Mouse (Mus musculus) thymus, adult 2 months (tissue): ENCODE results near the gene Nrxn2.

Source experiments
- CTCF ChIP-seq: fragments of 200-500 bp; IDR thresholded peaks from 2 replicates; pipeline ENCODE4 v1.5.1; 2012; ENCODE audit warnings: mild to moderate bottlenecking, control low read depth, low read length, moderate library complexity, borderline replicate concordance; ENCODE audit not compliant: control insufficient read depth, poor library complexity, insufficient read depth; ENCODE audit errors: extremely low read depth
- POLR2A ChIP-seq: fragments of 200-500 bp; IDR thresholded peaks from 2 replicates; pipeline ENCODE4 v1.6.1; 2012; ENCODE audit warnings: mild to moderate bottlenecking, low read length, control low read depth, moderate library complexity; ENCODE audit not compliant: control insufficient read depth, poor library complexity, insufficient read depth; ENCODE audit errors: extremely low read depth

DNA sequence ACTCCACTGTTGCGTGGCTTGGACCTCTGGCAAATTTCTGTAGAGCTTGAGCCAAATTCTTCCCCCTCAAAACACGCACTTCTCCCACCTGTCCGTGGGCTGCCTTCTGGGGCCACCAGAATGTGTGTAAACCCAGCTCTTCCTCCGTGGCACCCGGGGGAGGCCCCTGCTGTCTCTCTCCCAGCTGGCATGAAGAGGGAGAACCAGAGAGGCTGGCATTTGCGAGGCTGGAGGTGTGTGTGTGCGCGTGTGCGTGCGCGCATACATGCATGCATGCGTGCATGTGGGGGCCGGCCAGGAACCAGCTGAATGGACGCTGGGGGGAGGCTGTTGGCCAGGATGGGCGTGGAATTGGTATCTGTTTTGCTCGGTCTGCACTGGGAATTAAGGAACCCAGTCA, 4.7 kb downstream of the Nrxn2 start:
- TF ChIP-seq CTCF (no peak), POLR2A (no peak)
